Mouse (Mus musculus) CH12.LX (cell line): ENCODE measurements at regions not wholly inside any gene's neighbourhood (a gene's known extent, or its start where the extent isn't known, plus 50 kb on each side); places are given as distances from the start of the nearest gene placed in this dataset.
"Not testable (repeated sequence)": the region's sequence is repeated elsewhere in the genome, so short reads cannot be mapped to it uniquely, and the experiment has no call there.

Experiments used
- DNase-seq: peaks from one replicate; pipeline ENCODE4 v3.0.0-alpha.2; 2013; ENCODE audit errors: extremely low read depth
- H3K27ac ChIP-seq: 2 replicates; pipeline ENCODE4 v1.5.1; 2012; ENCODE audit warnings: low read depth, mild to moderate bottlenecking, control low read depth, moderate library complexity; ENCODE audit not compliant: insufficient read depth
- H3K27me3 ChIP-seq: replicated peaks from 2 replicates; pipeline ENCODE3; 2012; ENCODE audit warnings: inconsistent platforms
- H3K36me3 ChIP-seq, 2 experiments: replicated peaks in 1 of 2; 2 replicates each; pipeline versions ENCODE3 to v1.6.1; 2012; ENCODE audit warnings: inconsistent platforms in 1 of 2, low read length in 1 of 2, mild to moderate bottlenecking in 1 of 2, mixed read lengths in 1 of 2, moderate library complexity in 1 of 2; ENCODE audit not compliant: control insufficient read depth in 1 of 2, insufficient read depth in 1 of 2
- H3K4me1 ChIP-seq, 2 experiments: 2 replicates each; pipeline ENCODE4 v1.6.1; 2012; ENCODE audit warnings: inconsistent platforms in 1 of 2, moderate library complexity in 1 of 2; ENCODE audit not compliant: insufficient read depth in 2 of 2, control insufficient read depth in 1 of 2
- H3K4me2 ChIP-seq: 2 replicates; pipeline ENCODE4 v1.6.1; 2012; ENCODE audit warnings: low read depth, mild to moderate bottlenecking, control low read depth; ENCODE audit not compliant: poor library complexity, insufficient read depth, severe bottlenecking
- H3K4me3 ChIP-seq, 3 experiments: fragments of 150-350 bp in 1 of 3; sonication (generic) in 1 of 3; replicated peaks in 1 of 3; 2 replicates each; pipeline versions ENCODE3 to v1.5.1; 2011 to 2012; ENCODE audit warnings: low read depth in 2 of 3, low read length in 2 of 3, mild to moderate bottlenecking in 2 of 3, moderate library complexity in 2 of 3, control low read depth in 1 of 3, improper control_type of control experiment in 1 of 3, inconsistent platforms in 1 of 3, mixed read lengths in 1 of 3; ENCODE audit not compliant: poor library complexity in 1 of 3
- H3K79me2 ChIP-seq: replicated peaks from 2 replicates; pipeline ENCODE4 v1.6.1; 2012; ENCODE audit warnings: mild to moderate bottlenecking, moderate library complexity; ENCODE audit not compliant: control insufficient read depth, poor library complexity, insufficient read depth, severe bottlenecking; ENCODE audit errors: extremely low read depth
- H3K9ac ChIP-seq: 2 replicates; pipeline ENCODE4 v1.6.1; 2012; ENCODE audit warnings: low read depth, mild to moderate bottlenecking, control low read depth, moderate library complexity; ENCODE audit not compliant: insufficient read depth
- H3K9me3 ChIP-seq: replicated peaks from 2 replicates; pipeline ENCODE3; 2012; ENCODE audit warnings: low read length, inconsistent platforms, mixed read lengths
- BHLHE40 ChIP-seq: IDR thresholded peaks from 2 replicates; pipeline ENCODE4 v1.6.1; 2011; ENCODE audit warnings: mild to moderate bottlenecking, low read depth, low read length, improper control_type of control experiment
- CTCF ChIP-seq, 2 experiments: IDR thresholded peaks in 1 of 2; conservative IDR thresholded peaks in 1 of 2; 2 replicates each; pipeline ENCODE4 v1.5.1; 2011 to 2012; ENCODE audit warnings: low read depth in 2 of 2, low read length in 2 of 2, improper control_type of control experiment in 1 of 2, inconsistent platforms in 1 of 2, mild to moderate bottlenecking in 1 of 2, moderate library complexity in 1 of 2
- EP300 ChIP-seq: IDR thresholded peaks from 2 replicates; pipeline ENCODE4 v1.6.1; 2011; ENCODE audit warnings: low read length, improper control_type of control experiment
- GABPA ChIP-seq: IDR thresholded peaks from 2 replicates; pipeline ENCODE4 v1.6.1; 2012; ENCODE audit warnings: low read depth, low read length, improper control_type of control experiment, inconsistent platforms; ENCODE audit not compliant: insufficient replicate concordance
- HCFC1 ChIP-seq: IDR thresholded peaks from 2 replicates; pipeline ENCODE4 v1.6.1; 2012; ENCODE audit warnings: low read depth, mild to moderate bottlenecking, inconsistent platforms, low read length, improper control_type of control experiment
- JUN ChIP-seq: IDR thresholded peaks from 2 replicates; pipeline ENCODE4 v1.6.1; 2011; ENCODE audit warnings: low read depth, mild to moderate bottlenecking, low read length, improper control_type of control experiment, moderate library complexity; ENCODE audit not compliant: insufficient read depth
- JUND ChIP-seq: conservative IDR thresholded peaks from 2 replicates; pipeline ENCODE4 v1.6.1; 2011; ENCODE audit warnings: low read depth, low read length, improper control_type of control experiment
- KAT2A ChIP-seq: IDR thresholded peaks from 2 replicates; pipeline ENCODE4 v1.6.1; 2012; ENCODE audit warnings: low read length, improper control_type of control experiment, inconsistent platforms; ENCODE audit not compliant: insufficient replicate concordance
- MAX ChIP-seq: IDR thresholded peaks from 2 replicates; pipeline ENCODE4 v1.6.1; 2011; ENCODE audit warnings: low read length, improper control_type of control experiment
- MEF2A ChIP-seq: IDR thresholded peaks from 2 replicates; pipeline ENCODE4 v1.6.1; 2014; ENCODE audit warnings: low read depth, mild to moderate bottlenecking, inconsistent platforms, low read length, improper control_type of control experiment, borderline replicate concordance
- PAX5 ChIP-seq: IDR thresholded peaks from 2 replicates; pipeline ENCODE4 v1.6.1; 2012; ENCODE audit warnings: low read length, inconsistent platforms, mixed read lengths
- POLR2AphosphoS2 ChIP-seq: IDR thresholded peaks from 2 replicates; pipeline ENCODE4 v1.6.1; 2011; ENCODE audit warnings: low read depth, low read length, improper control_type of control experiment
- RAD21 ChIP-seq: IDR thresholded peaks from 2 replicates; pipeline ENCODE4 v1.6.1; 2011; ENCODE audit warnings: low read depth, mild to moderate bottlenecking, low read length, improper control_type of control experiment, moderate library complexity
- SMC3 ChIP-seq: IDR thresholded peaks from 2 replicates; pipeline ENCODE4 v1.6.1; 2011; ENCODE audit warnings: low read depth, low read length, improper control_type of control experiment
- UBTF ChIP-seq: IDR thresholded peaks from 2 replicates; pipeline ENCODE4 v1.6.1; 2012; ENCODE audit warnings: low read depth, mild to moderate bottlenecking, inconsistent platforms, low read length, improper control_type of control experiment, moderate library complexity
- ZC3H11A ChIP-seq: IDR thresholded peaks from 2 replicates; pipeline ENCODE4 v1.6.1; 2012; ENCODE audit warnings: low read depth, mild to moderate bottlenecking, inconsistent platforms, low read length, improper control_type of control experiment
- ZMIZ1 ChIP-seq: IDR thresholded peaks from 2 replicates; pipeline ENCODE4 v1.6.1; 2012; ENCODE audit warnings: low read depth, mild to moderate bottlenecking, inconsistent platforms, low read length, improper control_type of control experiment
- dilution Hi-C: fragments of 300-500 bp; cut with MboI; formaldehyde crosslinking; loops from 2 replicates; pipeline ENCODE4 v1.14.3; 2020; ENCODE audit warnings: low sequenced_read_pairs; ENCODE audit not compliant: extremely low pct_unique_long_range_greater_than_20kb, extremely low pct_ligation_motif_present
- in situ Hi-C: fragments of 300-500 bp; cut with MboI; formaldehyde crosslinking; loops from 3 replicates; pipeline ENCODE4 v1.14.3; 2019; ENCODE audit warnings: low sequenced_read_pairs, low pct_ligation_motif_present, low pct_unique_long_range_greater_than_20kb, mixed read lengths

- Histone ChIP-seq H3K9me3 (peaks cover 12% of the 10 kb centered on the region), H3K4me3 (peak overlapping the region in 1 of 3 experiments; percentile 40)
- H3K79me2 ChIP-seq, H3K27ac ChIP-seq, dilution Hi-C loops, H3K27me3 ChIP-seq, H3K36me3 ChIP-seq: not testable (repeated sequence)
- TF ChIP-seq CTCF (conservative IDR thresholded peaks at IDR 0.05 in 1 of 2, IDR thresholded peaks at IDR 0.05 in 1 of 2; ENCODE audit: low read depth in 2 of 2, low read length in 2 of 2) (peak in 1 of 2 experiments; percentile 53; a peak in 2 of 4 replicates), RAD21 (peak; percentile 55), SMC3 (peak; percentile 22; the same call in 1 of the 2 replicates)
- TF ChIP-seq, all 38 proteins: peak for 3; not testable (repeated sequence) for 35
- H3K4me1 ChIP-seq, H3K9ac ChIP-seq, in situ Hi-C loops, DNase-seq: not testable (repeated sequence)
- H3K4me2 ChIP-seq: peak overlapping the region; percentile 66; the same call in 1 of the 2 replicates
These were observed 131.0 kb upstream of the Adcyap1 start for GRCm38 (mm10) chr17:93067850-93068249.

DNA sequence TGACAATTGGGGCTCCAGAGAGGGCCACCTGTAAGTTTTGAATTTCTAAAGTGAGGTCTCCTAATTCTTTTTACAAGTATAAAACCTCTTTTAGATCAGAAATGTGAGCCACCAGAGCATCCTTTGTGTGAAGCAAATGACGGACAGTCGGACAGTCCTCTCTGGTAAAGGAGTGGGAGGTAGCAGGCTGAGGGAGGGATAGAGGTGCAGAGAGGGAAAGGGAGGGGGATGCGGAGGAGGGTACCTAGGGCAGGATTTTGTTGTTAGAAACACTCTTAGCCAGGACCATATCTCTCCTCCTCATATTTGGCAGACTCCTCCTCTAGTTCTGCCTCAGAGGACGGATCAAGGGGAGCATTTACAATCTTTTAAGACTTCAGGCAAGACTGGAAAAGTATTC, 130.3 kb upstream of the Adcyap1 start:
- H3K36me3 ChIP-seq: no peaks in the 10 kb centered on the region
- in situ Hi-C loops: no loop called here
- no peak overlapping the region for H3K27ac ChIP-seq
- no peaks in the 10 kb centered on the region for H3K4me1 ChIP-seq
- peak overlapping the region in 1 of 3 experiments; percentile 20 for H3K4me3 ChIP-seq
- dilution Hi-C loops: no loop called here
- DNase-seq: no peak
- no peak for TF ChIP-seq POLR2AphosphoS2
- TF ChIP-seq GABPA: no peak
- no peak for TF ChIP-seq ZC3H11A
- TF ChIP-seq MAX: no peak
- TF ChIP-seq ZMIZ1: no peak
- no peak for TF ChIP-seq KAT2A
- no peak for TF ChIP-seq UBTF
- no peak for TF ChIP-seq EP300
- no peak for TF ChIP-seq RAD21
- no peak for TF ChIP-seq PAX5
- TF ChIP-seq JUND: no peak
- no peak for TF ChIP-seq HCFC1
- no peak for TF ChIP-seq BHLHE40
- TF ChIP-seq JUN: no peak
- no peak for TF ChIP-seq MEF2A
- peak overlapping the region; percentile 66 for H3K4me2 ChIP-seq
- no peaks in the 10 kb centered on the region for H3K27me3 ChIP-seq
- H3K79me2 ChIP-seq: no peaks in the 10 kb centered on the region
- H3K9ac ChIP-seq: no peak overlapping the region; the same call in 1 of the 2 replicates
- H3K9me3 ChIP-seq: peaks cover 12% of the 10 kb centered on the region
